Mouse (Mus musculus) layer of hippocampus, postnatal 25 days (tissue): ENCODE data around the gene Pycr1. TPM values are rescaled to one million over a fixed set of nuclear protein-coding genes. Genes with fewer than 3 reads are reported as not detected.

Experiments
- DNase-seq, 2 experiments: peaks; one replicate each; pipeline ENCODE4 v3.0.0; 2022; ENCODE audit warnings: mixed read lengths in 2 of 2, low spot score in 1 of 2; ENCODE audit errors: extremely low spot score in 1 of 2
- microRNA-seq, 2 experiments: library from miRNA; unstranded; fragments of <30 nt; microRNA quantifications; one replicate each; pipeline ENCODE4 v1.2.0; 2021
- total RNA-seq, 2 experiments: library from RNA; stranded (reverse); gene quantifications; 2 replicates each; pipeline ENCODE4 v1.2.3; 2021

The Pycr1 gene
- total RNA-seq, 2 experiments from 2014 or later = 4.3 to 4.9 TPM

DNA sequence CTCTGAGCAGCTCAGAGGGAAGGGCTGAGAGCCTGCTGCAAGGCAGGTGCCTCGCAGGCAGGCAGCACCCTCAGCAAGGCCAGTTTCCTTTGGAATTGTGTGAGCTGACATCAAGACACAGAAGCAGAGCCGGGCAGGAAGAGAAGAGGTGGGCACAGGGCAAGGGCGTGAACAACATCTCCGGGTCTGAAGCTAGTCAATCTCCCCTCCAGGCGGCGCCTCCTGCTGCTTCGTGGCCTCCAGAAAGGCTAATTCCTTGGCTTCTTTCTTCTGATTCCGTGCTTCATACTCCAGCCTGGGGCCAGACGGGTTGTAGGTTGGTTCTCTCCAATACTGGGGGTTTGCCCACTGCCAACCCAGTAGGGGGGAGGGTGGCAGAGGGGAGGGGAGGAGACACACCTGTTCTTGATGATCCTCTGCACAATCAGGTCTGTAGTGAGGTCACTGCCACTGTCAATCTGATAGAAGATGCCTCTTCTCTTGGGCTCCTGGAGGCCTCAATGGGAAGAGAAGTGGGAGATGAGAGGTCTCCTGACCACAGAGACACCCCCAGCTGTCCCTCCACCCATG is 33.0 kb downstream of the Pycr1 start:
- no peak for DNase-seq

DNA sequence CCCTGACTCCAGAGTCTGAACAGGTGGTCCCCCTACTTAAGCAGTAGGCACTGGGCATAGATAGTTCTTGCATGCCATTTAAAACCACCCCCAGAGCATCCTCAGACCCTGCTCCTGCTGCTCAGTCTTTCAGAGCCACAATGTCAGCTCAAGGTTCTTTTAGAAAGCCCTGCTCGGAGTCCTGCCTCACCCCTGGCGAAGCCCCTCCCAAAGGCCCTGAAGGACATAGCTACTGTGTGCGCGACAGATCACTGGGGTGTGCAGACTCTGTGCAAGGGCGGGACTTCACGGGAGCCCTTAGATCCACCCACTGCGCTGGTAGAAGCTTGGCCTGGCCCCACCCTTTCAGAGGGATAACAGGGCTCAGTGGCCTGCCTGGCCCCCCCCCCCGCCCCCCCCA is 34.3 kb downstream of the Pycr1 start:
- DNase-seq = no peak

DNA sequence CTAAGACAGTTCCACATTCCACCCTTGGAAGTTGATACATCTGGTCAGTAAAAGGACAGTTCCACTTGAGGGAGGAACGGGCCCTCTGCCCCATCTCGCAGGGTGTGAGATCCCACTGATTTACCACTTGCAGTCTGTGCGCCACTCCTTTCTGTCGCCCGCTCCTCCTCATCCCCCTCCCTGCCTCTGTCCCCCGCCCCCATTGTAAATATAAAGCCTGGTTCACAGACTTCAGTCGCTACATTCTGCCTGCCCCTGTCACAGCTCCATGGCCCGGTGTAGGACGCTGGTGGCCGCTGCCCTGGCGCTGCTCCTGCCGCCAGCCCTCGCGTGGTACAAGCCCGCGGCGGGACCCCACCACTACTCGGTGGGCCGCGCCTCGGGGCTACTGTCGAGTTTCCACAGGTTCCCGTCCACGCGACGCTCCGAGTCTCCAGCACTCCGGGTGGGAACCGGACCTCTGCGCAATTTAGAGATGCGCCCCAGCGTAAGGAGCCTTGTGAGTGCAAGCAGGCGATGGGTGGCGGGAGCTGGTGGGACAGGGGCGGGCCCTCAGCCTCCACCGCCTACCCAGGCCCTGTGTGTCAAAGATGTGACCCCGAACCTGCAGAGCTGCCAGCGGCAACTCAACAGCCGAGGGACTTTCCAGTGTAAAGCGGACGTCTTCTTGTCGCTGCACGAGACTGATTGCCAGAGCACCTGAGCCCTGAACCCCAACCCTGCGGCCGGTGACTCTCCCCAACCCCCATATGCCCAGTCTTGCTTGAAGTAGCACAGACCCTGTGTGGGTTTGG is 35.1 kb downstream of the Pycr1 start, which contains the start of gene Npb:
TSS of gene Npb (plus strand) at position 237 of the 794 bp plus-strand sequence.
- DNase-seq = no peak

DNA sequence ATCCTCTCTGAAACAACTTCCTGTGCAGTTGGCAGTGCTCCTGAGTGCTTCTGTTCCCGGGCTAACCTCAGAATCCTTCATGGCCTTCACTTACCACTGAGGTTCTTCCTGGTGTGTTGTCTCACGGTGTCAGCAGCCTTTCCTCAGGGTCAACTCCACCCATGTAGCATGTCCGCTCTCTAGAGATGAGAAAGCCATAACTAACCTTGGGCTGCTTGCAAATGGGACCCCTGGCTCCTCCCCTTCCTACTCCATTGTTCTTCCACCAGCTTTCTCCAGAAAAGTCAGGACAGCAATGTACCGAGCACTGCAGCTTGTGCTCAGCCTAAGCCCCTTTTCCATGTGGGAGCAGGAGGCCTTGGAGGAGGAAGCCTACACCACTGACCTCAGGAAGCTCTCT is 36.8 kb downstream of the Pycr1 start:
- DNase-seq = no peak

DNA sequence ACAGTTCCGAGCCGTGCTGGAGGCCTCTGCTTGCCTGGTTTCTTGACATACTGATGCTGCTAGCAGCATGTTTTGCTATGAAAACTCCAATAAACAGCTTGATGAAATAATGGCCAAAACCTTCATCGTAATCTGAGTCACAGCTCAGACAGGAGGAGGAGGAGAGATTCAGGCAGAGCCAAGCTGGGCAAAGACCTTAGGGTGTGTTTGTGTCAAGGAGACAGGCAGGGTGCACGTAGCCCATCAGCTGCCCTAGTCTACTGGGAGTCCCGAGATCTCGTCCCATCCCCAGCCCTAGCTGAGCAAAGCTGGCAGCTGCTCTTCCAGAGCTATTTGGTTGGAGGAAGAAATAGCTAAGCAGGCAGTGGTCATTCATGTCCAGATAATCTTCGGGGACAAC is 37.9 kb downstream of the Pycr1 start:
- DNase-seq = no peak

DNA sequence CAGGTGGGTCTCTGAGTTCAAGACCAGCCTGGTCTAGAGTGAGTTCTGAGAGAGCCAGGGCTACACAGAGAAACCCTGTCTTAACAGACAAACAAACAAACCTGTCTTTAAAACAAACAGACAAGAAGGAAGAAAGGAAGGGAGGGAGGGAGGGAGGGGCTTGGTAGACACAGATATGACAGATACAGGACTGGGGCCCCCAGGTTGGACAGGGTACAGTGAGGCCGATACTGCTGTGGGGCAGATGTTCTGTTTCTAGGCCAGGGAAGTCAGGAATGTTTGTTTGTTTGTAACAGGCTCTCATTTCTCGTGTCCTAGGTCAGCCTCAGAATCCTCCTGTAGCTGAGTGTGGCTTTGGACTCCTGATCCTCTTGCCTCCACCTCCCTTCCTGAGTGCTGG is 40.0 kb downstream of the Pycr1 start:
- no peak for DNase-seq

DNA sequence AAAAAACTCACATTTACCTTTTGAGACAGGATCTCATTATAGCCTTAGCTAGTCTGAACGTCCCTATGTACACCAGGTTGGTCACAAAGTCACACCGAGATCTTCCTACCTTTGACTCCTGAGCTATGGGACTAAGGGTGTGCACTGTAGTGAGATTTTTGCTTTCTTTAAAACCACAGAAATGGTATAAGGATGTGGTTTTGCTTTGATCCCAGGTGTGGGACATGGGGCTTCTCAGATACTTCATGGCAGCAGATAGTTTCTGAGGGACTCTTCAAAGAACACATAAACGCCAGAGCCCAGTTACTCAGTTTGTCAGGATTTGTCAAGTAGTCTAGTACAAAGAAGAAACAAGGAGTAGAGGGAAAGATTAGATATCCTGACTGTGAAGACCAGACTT is 42.9 kb downstream of the Pycr1 start:
- DNase-seq = no peak

DNA sequence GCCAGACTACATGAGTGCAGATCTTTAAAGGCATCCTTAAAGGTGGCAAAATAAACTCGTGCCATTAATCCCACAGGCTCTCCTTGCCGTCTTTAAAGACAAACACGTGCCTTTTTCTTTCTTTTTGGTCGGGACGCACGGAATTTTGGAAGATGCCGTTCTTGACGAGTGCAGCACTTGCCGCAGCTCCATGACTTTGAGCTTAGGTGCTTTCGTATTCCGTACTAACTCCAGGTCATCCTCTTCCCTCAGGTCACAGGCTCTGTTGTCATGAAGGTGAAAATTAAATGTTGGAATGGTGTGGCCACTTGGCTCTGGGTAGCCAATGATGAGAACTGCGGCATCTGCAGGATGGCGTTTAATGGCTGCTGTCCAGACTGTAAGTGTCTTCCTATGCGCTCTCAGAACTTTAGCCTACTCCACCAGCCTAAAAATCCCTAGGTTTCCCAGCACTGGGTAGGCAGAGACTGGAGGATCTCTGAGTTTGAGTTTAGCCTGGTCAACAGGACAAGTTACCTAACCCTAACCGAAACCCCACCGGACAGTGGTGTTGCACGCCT is 44.5 kb downstream of the Pycr1 start:
- no peak for DNase-seq

DNA sequence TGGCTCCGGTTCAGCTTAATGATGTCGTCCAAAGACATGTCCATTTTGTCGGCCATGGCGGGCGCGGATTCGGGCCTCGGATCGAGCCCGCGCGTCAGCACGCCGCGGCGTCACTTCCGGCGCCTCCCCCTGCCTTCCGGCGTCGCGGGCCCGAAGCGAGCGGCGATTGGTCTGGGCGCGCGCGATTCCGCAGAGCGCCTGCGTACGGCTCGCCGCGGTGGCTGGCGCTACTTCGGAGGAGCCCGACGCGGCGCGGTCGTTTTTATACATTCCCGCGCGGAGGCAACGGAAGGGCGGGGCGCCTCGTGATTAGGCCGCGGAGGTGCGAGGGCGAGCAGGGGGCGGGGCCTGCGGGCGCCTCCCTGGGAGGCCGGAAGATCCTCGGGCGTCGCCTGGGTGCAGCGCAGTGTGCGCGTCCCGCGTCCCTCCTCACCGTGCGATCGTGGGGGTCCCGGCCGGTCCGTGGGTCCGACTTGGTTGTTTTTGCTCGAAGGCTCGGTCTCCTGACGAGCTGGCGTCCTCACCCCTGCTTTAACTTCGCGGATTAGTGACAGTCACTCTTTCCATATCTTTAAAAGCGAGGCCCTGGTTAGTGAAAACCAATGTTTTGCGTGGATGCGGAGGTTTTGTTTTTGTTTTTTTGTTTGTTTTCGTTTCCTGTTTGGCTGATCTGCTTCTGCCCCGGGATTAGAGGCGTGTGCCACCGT is 45.1 kb downstream of the Pycr1 start, which contains the start of the genes Alyref and Anapc11:
TSS of gene Alyref (minus strand) at position 83 of the 707 bp plus-strand sequence.
TSS of gene Anapc11 (plus strand) at position 139 of the 707 bp plus-strand sequence.
- peak; percentile 84 to 85 for DNase-seq

DNA sequence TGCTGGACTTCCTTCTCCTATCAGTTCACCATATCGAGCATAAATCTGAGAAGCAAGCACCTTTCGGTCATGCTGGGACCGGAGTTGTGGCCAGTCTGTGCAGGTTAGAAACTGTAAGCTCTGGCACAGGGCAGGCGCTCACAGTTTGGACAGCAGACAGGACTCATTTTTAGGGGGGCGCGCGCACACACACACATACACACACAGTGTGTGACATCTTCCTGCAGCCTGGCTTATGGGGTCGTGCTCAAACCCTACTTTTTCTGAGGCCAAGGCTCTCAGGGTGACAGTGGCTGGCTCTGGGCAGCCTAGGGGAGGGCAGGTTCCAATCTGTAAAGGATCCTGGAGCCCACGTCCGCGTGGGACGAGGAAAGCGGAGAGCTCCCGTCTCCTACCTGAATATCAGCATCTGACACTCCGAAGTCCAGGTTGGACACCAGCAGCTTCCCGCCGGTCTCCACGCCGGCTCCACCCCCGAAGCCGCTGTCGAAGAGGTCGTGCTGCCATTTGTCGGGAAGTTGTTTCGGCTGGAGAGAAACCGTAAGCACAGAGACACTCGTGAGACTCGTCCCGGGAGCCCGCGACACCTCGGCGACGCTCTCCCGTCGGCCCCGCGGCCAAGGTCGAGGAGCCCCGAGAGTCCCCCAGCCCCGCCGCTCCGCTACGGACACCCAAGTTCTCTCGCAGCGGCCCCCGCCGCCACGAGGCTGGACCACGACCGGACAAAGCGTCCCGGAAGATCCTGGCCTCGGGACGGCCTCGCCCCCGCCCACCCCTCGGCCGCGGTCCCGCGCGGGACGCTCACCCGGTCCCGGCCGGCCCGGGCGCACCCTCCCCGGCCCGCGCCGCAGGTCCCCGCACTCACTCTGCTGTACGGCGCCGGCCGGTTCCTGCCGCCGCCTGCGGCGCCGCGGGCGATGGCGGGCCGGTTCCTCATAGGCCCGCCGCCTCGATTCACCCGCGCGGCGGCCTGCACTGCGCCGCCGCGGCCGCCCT is 46.0 kb downstream of the Pycr1 start:
- DNase-seq = no peak

DNA sequence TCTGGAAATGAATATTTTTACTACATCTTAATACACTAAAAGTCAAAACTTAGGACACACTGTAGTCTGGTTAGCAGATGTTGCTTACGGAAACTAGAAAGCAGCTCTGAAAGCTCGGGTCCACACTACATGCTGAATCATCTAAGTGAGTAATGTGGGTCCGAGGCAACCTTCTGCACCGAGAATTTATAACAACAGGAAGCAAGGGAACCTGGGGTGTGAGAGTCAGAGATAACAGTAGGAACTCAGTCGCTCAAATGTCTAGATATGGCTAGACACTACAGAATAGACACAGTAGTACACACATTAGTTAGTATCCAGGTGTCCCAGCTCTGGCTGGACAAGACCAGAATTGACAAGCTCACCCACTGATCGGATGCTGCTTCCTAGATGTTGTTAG is 55.0 kb downstream of the Pycr1 start:
- DNase-seq = no peak

Small RNA genes lying within 50 kb of the gene (microRNA-seq; reads per million reads assigned to microRNA genes)
- gene Mir6936 = 0.37 to 3.2 reads per million in 2 experiments

Other genes with a start within 250 kb of the Pycr1 start
- 10 to 100 TPM; 62.4 to 63.0 TPM for gene Nploc4, start 206.1 kb downstream of the Pycr1 start, total RNA-seq
- 1 to 10 TPM in 1 of 2 experiments, under 1 TPM in 1; 0.32 to 6.8 TPM for gene Tspan10, start 201.1 kb downstream of the Pycr1 start, total RNA-seq
- gene Pde6g, start 190.3 kb downstream of the Pycr1 start, total RNA-seq = under 1 TPM; 0.56 to 0.59 TPM
- gene Oxld1, start 185.7 kb downstream of the Pycr1 start, total RNA-seq = 10 to 100 TPM; 15.5 to 16.2 TPM
- gene Ccdc137, start 185.7 kb downstream of the Pycr1 start, total RNA-seq = 10 to 100 TPM; 23.6 to 26.8 TPM
- gene Arl16, start 176.2 kb downstream of the Pycr1 start, total RNA-seq = 10 to 100 TPM; 50.8 to 53.8 TPM
- gene Mrpl12, start 159.2 kb downstream of the Pycr1 start, total RNA-seq = 10 to 100 TPM; 60.9 to 72.0 TPM
- 10 to 100 TPM; 18.1 to 22.4 TPM for gene Slc25a10, start 151.9 kb downstream of the Pycr1 start, total RNA-seq
- gene Gcgr, start 113.1 kb downstream of the Pycr1 start, total RNA-seq = under 1 TPM; 0.15 to 0.19 TPM
- 10 to 100 TPM; 86.1 to 86.5 TPM for gene Mcrip1, start 94.0 kb downstream of the Pycr1 start, total RNA-seq
- gene Ppp1r27, start 92.6 kb downstream of the Pycr1 start, total RNA-seq = not detected
- gene P4hb, start 70.5 kb downstream of the Pycr1 start, total RNA-seq = 100 to 1,000 TPM; 127 to 136 TPM
- gene Arhgdia, start 62.1 kb downstream of the Pycr1 start, total RNA-seq = 100 to 1,000 TPM; 306 to 324 TPM
- 10 to 100 TPM; 61.7 to 67.4 TPM for gene Alyref, start 45.4 kb downstream of the Pycr1 start, total RNA-seq
- gene Anapc11, start 45.3 kb downstream of the Pycr1 start, total RNA-seq = 100 to 1,000 TPM in 1 of 2 experiments, 10 to 100 TPM in 1; 87.2 to 109 TPM
- 1 to 10 TPM; 2.1 to 2.9 TPM for gene Npb, start 35.3 kb downstream of the Pycr1 start, total RNA-seq
- gene Pcyt2, start 25.8 kb downstream of the Pycr1 start, total RNA-seq = 100 to 1,000 TPM; 133 to 162 TPM
- 10 to 100 TPM; 36.1 to 42.4 TPM for gene Sirt7, start 18.5 kb downstream of the Pycr1 start, total RNA-seq
- gene Mafg, start 10.2 kb downstream of the Pycr1 start, total RNA-seq = 10 to 100 TPM; 68.9 to 83.2 TPM
- gene Myadml2, start 4.4 kb upstream of the Pycr1 start, total RNA-seq = 1 to 10 TPM; 2.5 to 3.5 TPM
- 1 to 10 TPM; 4.5 to 8.2 TPM for gene Notum, start 17.4 kb upstream of the Pycr1 start, total RNA-seq
- gene Aspscr1, start 29.2 kb upstream of the Pycr1 start, total RNA-seq = 10 to 100 TPM; 50.0 to 55.7 TPM
- gene Cenpx, start 70.0 kb upstream of the Pycr1 start, total RNA-seq = 10 to 100 TPM; 20.1 to 21.9 TPM
- gene Lrrc45, start 70.2 kb upstream of the Pycr1 start, total RNA-seq = 10 to 100 TPM; 47.0 to 65.2 TPM
- 10 to 100 TPM; 33.7 to 46.8 TPM for gene Rac3, start 77.7 kb upstream of the Pycr1 start, total RNA-seq
- 10 to 100 TPM; 12.4 to 12.9 TPM for gene Dcxr, start 83.5 kb upstream of the Pycr1 start, total RNA-seq
- 1 to 10 TPM; 1.5 to 1.6 TPM for gene Cbr2, start 88.3 kb upstream of the Pycr1 start, total RNA-seq
- 10 to 100 TPM; 19.9 to 22.8 TPM for gene Hmga1b, start 119.0 kb upstream of the Pycr1 start, total RNA-seq
- gene Rfng, start 140.4 kb upstream of the Pycr1 start, total RNA-seq = 10 to 100 TPM; 68.8 to 74.1 TPM
- 100 to 1,000 TPM; 147 to 153 TPM for gene Gps1, start 140.5 kb upstream of the Pycr1 start, total RNA-seq
- gene Dus1l, start 152.6 kb upstream of the Pycr1 start, total RNA-seq = 10 to 100 TPM; 45.7 to 50.0 TPM
- gene Fasn, start 180.8 kb upstream of the Pycr1 start, total RNA-seq = 100 to 1,000 TPM; 191 to 198 TPM